Mouse (Mus musculus) gastrocnemius, postnatal 4 days (tissue): ENCODE measurements at regions not wholly inside any gene's neighbourhood (a gene's known extent, or its start where the extent isn't known, plus 50 kb on each side); places are given as distances from the start of the nearest gene placed in this dataset.
A peak's percentile ranks its signal among the peaks of the same experiment; 100 is the strongest.
"Not testable (repeated sequence)": the region's sequence is repeated elsewhere in the genome, so short reads cannot be mapped to it uniquely, and the experiment has no call there.

Experiments
- DNase-seq, 2 experiments: peaks; one replicate each; pipeline ENCODE4 v3.0.0; 2021 to 2022; ENCODE audit warnings: low spot score in 2 of 2, mixed read lengths in 2 of 2

DNA sequence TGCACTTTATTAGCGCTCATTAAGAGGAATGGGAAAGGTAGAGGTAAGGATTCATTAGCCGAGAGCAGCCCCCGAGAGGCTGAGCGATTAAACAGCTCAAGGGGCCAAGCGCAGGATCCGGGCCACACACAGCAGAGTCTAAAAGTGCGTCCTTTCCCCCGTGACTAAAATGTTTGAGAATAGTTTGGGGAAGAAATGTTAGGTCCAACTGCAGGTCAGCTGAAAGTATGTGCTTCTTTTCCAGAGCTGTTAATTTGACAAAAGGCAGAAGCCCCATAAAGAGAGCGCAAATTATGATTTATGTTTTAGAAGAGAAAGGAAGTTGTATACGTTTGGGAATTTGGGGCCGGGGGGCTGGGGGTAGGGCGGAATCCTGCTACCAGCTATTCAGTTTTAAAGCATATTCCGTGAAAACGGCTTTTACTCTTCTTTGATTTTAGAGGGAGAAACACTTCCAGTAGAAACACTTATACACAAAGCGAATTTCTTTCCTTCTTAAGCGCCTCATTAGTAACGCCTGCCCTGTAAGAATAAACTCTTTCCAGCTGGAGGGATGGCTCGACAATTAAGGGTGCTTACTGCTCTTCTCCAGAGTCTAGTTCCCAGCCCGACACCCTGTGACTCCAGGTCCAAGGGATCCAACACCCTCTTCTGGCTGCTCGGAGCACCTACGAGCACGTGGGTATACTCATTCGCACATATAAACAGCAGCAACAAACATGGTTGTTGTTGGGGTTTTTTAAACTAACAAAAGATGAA lies 210.8 kb upstream of the 1700056E22Rik start:
- no peak for DNase-seq

DNA sequence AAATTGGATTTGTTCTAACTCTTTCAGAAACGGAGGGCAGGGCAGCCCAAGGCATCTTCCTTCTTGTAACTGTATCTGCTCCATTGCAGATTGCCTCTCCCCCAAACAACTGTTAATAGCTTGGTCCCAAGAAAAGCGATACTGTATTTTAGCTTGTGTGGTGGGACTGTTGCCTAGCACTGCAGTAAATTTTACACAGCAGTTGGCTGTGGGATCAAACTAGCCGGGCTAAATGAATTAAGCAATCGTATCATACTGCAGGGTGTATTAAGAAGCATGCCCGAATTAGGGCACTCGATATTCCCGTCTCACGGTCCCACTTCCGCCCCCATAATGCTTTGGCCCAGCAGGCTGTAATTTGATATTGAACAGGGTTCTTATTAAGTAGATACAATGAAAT lies 210.2 kb upstream of the 1700056E22Rik start:
- DNase-seq, result peak in 1 of 2 experiments; percentile 21

DNA sequence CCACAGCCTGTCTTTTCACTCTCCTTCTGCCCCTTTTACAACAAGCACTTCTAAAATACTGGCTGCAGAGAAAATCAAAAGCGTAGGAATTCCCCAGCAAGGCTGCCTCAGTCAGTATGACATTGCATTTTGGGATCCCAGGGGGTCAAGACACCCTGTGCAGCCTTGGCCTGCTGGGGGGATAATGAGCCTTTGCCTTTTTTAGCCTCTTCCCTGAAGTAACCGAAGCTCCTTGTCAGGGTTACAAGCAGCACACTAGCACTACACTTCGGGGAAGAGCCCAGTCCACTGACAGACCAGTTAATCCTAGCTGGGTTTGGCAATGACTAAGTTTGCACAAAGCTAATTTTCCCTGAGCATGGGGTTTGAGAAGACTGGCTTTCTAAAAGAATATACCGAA lies 207.7 kb upstream of the 1700056E22Rik start:
- DNase-seq, result no peak

DNA sequence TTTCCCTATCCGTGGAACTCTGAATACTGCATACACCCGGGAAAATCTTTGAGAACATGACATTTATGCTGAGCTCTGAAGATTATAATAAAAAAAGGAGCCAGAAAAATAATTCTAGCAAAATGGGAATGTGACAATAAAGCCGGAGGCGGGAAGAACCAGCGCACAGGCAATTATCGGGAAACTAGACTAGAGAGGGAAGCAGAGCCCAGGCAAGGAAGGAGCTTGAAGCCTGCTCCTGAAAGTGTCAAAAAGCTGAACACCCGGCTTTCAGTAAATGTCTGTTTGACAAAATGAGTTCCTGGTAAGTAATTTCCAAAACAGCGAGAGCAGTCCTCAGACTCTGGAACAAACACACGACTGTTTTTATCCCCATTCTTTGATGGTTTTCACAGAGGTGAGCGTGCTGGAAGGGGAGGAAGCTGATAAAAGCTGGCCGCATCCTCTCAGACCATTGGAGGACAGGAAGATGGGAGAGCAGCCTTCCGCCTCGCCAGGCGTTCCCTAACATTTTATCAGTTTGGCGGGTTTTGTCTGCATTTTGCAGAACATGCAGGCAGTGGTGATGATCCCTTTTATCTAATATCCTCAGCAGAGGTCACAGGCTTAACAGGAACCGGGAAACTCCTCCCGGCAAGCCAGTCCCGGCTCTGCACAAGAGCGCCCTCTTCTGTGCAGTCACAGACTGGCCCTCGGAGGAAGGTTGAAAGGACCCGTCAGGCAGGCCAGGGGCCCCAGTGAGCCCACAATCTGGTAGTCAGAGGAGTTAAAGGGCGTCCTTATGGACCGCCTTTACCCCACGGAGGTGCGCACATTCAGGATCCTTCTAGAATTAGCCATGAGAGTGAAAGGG lies 201.3 kb upstream of the 1700056E22Rik start:
- DNase-seq, result peak; percentile 52 to 81

DNA sequence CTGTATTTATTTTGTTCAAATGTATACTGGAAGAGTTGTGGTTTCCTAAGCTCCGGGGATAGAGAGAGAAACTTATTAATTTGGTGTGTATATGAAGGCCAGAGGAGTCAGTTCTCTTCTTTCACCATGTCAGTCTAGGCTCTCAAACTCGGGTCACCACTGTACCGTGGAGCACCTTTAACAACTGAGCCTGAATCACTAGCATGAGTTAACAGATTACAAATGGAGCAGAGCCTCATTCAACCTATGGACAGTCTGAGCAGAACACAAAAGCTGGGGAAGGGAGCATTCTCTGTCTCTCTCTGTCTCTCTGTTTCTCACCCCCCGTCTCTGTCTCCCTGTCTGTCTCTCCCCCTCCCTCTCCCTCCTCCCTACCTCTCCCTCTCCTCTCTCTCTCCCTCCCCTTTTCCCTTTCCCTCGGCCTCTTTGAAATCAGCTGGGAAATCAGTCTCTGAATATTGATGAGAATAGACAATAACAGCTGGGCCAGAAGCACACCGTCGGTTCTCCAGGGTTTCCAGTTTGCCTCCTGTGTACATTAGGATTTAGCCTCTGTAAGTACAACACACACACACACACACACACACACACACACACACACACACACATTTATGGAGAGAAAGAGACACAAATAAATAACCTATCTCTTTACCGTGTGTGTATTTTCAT lies 200.4 kb upstream of the 1700056E22Rik start:
- no peak for DNase-seq

DNA sequence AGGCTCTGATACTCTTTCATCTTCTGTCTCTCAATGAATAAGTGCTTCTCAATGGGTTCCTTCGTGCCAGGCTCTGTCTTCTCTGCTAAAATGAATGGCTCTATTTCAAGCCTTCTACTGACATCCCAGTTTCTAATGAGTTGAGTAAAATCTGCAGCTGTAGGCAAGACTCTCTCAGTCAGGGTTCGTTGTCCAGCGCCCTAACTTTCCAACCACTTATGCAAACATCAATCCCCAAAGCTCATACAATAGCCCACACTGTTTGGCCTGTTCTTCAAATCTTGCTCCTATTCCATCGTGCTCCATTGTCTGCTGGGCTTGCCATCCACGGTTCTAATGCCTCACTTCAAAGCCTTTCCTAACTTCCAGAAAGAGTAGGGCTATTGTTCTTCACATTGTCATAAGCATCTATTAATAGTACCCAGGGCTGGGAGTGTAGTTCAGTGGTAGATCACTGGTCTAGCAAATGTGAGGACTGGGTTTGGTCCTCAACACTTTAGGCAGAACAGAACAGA lies 199.7 kb upstream of the 1700056E22Rik start:
- DNase-seq, result no peak

DNA sequence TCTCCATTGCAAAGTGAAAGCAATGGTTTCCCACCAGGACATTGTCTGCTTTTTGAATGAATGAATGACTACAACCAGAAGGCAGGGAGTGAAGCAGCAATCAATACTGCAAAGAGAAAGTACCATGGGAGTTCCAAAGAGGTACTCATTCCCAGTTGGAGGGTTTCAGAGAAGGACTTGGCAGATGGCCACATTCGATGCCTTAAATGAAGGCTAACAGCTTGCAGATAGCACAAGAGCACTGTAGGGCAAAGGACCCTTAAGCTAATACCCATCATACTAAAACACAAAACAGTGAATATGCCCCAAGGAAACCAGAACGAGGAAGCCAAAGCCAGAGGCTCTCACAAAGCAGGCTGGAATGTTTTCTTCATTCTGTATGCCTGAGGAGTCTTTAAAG lies 188.2 kb upstream of the 1700056E22Rik start:
- no peak for DNase-seq

DNA sequence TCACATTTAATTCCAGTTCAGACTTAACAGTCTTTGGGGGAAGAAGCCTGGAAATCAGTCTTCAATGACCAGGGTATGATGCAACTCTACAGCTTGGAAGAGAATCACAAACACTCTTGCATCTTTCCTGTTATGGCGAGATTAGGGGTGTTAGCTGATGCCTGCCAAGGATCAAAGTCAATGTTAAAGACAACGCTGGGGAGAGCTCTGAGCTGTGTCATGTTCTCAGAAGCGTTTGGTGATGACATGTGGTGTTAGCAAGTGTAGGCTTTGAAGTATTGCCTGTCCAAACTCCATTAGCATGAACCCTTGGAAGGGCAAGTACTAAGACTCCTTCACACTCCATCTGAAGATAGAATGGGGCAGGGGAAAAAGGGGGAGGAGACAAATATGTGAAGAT lies 187.7 kb upstream of the 1700056E22Rik start:
- no peak for DNase-seq

DNA sequence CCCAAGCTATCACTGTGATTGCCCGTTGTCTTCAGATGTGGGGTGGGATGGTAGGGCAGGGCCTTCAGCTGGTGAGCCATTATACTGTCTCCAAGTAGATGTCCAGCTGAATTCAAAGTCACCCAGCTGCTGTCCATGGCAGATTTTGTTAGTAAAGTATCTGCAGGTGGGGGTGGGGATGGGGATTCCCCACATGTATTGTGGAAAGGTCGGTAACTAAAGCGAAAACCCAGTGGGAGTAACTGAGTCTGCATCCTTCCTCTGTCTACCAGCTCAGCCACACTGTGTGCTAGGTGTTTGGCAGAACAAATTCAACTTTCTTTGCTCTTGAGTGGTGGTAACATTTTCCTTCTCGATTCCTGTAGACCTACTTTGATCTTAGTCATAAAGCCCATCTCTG lies 163.2 kb upstream of the 1700056E22Rik start:
- DNase-seq, result no peak

DNA sequence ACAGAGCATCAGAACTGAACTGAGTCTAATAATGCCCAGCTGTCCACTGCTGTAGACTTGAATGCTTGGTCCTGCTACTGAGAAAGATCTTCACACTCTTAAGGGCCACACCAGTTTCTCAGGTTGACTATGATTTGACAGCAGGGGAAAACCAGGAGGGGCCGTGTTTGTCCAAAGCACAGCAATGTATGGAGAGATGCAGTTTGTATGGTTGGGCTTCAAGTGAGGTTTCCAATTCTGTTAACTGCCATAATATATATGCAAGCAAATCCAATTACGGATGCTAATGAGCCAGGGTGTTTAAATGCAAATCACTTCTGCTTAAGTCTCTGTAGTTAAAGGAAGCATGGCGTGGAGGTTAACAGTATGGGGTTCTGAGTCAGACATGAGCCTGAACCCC lies 157.2 kb upstream of the 1700056E22Rik start:
- no peak for DNase-seq

DNA sequence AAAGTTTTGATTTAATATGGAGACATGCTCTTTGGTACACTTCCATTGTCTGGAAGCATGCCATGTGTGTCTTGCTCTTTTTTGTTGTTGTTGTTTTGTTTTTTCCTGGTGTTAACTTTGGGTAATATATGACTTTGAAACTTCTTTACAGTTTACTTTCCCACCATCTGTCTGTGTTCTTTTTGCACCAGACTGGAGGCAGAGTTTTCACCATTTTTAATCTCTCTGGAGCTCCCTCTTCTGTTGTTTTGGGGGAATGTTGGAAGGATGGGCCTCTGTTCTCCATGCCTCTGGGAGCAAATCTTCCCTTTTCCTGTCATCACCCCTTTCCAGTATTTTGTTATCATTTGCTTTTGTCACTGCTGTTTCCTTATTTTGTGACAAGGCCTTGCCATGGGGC lies 153.5 kb upstream of the 1700056E22Rik start:
- no peak for DNase-seq

DNA sequence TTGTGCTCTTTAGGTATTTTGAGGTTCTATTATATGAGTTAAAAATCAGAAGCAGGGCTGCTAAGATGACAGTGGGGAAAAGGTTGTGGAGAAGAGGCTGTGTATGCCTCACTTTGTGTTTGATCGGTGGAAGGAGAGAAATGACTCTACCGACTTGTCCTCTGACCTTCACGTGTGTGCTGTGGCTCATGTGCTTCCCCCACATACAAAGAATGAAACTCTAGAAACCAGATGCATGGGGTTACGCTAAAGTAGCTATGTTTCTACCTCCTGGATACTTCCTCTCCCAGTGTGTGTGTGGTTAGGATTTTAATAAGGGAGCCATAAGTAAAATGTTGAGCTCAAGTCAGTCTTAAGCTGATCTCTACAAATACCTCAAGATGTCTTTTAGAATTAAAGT lies 148.1 kb upstream of the 1700056E22Rik start:
- DNase-seq, result no peak

DNA sequence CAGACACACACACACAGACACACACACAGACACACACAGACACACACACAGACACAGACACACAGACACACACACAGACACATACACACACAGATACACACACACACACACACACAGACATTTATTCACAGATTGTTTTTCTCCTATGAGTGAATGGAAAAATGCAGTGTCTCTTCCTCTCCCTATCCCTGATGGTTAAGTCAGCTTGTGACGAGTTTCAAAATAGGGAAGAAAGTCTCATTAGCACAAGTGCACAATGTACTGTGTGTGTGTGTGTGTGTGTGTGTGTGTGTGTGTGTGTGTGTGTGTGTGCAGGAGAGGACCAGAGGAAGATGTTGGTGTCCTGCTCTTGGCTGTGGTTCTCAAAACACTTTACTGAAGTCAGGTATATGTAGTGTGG lies 140.3 kb upstream of the 1700056E22Rik start:
- DNase-seq, result not testable (repeated sequence)

DNA sequence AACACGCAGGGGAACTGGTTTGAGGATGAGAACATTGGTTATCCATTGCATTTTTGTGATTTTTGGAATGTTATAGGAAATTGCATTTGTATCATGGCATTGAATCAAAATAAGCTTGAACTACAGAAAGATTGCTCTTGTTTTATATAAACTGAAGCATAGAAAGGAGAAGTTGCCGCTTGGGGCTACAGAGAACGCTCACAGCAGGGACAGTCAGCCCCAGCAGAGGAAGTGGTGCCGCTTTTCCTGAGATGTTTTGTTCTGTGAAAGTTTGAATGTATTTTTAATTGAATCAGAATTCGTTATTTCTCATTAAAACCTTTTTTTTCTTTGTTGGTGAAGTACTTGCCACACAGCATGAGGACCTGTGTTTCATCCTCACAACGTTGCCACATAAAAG lies 139.6 kb upstream of the 1700056E22Rik start:
- DNase-seq, result no peak

DNA sequence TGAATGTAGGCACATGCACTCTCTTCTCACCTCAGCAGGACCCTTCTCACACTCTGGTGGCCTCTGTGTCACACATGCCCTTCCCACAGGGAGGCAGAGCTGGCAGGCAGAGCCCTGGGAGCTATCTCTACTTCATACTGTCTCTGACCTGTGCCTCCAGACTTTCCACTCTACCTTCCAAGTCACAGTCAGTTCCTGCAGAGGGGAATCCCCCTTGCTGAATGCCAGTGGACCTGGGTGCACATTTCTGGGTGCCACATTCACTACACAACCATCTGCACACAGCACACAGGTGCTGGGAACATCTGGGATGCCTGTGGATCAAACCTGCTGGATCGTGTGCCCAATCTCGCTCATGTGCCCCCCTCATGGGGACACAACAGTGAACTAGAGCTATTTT lies 138.9 kb upstream of the 1700056E22Rik start:
- DNase-seq, result no peak

DNA sequence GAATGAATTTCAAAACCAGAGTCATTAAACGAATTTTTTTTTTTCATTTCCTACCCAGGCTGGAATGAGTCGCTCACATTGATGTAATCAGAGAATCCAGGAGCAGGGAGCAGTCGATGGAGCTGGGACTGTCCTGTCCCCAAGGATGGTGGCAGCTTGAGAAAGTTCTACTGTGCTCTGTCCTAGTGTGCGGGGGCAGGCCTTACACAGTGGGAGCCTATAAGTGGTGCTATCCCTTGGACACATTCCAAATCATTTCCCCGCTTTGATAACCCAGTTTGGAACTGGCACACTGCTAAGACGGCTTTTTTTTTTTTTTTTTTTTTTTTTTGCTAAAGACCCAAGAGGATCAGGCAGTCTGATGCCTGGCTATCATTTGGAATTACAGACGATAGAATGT lies 137.5 kb upstream of the 1700056E22Rik start:
- DNase-seq, result no peak

DNA sequence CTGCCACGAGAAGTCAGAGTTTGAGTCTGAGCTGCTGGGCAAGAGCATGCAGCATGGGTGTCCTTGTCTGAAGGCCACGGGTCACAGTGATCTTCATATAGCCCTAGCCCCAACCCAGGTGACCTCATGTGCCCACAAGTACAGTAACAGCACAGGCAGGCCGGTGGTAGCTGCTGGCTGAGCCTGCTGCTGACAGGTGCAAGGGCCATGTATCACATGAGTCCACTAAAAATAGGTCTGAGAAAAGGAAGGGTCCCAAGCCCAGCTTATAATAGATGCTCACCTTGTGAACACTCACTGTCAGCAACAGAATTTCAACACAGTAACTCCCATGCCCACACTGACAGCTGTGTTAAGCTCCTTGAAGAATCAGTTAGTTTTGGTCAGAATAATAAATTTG lies 136.8 kb upstream of the 1700056E22Rik start:
- no peak for DNase-seq

DNA sequence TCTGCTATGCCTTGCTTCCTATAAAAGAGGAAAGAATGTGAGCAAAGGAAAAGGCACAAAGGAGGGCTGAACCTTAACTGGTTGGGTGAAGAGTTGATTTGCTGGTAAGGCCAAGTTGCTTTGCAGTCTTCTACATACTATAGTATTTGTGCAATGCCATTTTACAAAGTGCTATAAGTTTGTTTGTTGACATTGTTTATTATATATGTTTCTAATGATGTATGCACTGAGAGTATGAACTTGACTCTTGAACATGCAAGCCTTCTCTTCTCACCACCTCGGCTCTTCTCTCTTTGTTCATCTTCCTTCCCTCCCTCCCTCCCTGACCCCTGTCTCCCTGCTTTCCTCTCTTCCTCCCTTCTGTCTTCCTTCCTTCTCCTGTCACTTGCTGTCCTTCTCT lies 135.9 kb upstream of the 1700056E22Rik start:
- DNase-seq, result no peak

DNA sequence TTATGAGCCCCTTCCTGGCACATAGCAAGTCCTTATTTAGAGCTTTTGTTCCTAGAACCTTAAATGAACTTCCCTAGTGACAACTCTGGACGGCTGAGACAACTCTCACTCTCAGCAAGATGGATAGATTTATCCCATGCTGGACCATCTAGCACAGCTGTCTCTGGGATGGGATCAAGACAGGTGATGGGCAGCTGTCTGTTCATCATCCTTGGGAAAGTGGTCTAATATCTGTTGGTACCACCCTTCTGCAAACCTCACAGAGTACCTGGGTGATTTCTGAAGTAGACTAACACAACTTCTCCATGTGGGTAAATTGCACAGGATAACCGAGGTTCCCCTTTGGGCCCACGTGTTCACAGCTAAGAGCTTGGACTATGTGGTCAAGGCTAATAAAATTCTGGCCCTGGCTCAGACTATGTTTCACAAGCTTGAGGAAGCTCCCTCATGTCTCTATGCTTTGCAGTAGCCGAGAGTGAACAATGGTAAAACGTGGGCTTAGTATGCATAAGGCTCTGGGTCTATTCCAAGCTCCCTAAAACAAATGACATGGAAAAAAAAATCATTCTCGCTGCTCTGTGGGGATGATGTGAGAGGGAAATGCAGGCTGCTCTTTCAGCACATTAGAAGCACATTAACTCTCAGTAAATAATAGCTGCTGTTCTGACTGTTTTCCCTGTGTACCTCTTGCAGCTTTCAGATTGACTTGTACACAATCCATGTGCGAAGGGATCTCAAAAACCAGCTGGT lies 135.1 kb upstream of the 1700056E22Rik start:
- no peak for DNase-seq

DNA sequence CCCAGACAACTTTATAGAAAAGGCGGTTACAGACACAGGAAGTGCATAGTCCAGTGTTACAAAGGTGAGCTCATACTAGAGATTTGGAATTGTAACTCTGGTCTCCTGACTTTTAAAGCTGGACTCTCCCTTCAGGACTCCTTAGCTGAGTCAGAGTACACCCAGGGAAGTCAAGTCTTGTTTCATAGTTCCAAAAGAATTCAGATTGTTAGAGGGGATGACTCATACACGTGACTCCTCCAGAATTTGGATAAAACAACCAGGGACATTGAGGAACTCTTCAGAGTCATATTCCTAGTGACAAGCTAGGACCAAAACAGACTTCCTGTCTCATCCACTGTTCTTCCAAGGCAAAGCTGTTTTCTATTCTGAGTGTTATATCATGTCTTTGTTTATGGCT lies 132.8 kb upstream of the 1700056E22Rik start:
- no peak for DNase-seq

DNA sequence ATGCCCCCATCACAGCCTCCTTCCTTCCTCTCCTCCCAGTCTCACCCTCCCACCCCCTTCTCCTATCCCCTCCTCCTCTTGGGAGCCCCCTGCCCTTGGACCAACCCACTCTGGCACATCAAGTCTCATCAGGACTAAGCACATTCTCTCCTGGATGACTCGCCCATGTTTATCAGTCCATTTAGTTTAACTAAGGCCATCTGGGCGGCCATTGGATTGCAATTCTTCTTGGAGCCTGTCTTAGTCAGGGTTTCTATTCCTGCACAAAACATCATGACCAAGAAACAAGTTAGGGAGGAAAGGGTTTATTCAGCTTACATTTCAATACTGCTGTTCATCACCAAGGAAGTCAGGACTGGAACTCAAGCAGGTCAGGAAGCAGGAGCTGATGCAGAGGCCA lies 128.4 kb upstream of the 1700056E22Rik start:
- not testable (repeated sequence) for DNase-seq
